Mouse (Mus musculus) lung, postnatal 36 days (tissue): Measurements from ENCODE around the gene Cpne2.

Source experiments
- DNase-seq: peaks from one replicate; pipeline ENCODE4 v3.0.0; 2022; ENCODE audit warnings: mixed read lengths

Gene Cpne2

GRCm38 (mm10) chr8:94532873-94533671 lies at the start of gene Cpne2:
Cpne2 (plus strand) TSS chr8:94532990.
- peak; percentile 73 for DNase-seq

GRCm38 (mm10) chr8:94485288-94485687 lies 47.5 kb upstream of the Cpne2 start:
- DNase-seq: peak; percentile 23

- DNase-seq: peak; percentile 83
Observed at GRCm38 (mm10) chr8:94485882-94486281, 46.9 kb upstream of the Cpne2 start.

GRCm38 (mm10) chr8:94488016-94488415 lies 44.8 kb upstream of the Cpne2 start:
- no peak for DNase-seq

GRCm38 (mm10) chr8:94489809-94490483 lies 42.8 kb upstream of the Cpne2 start:
- no peak for DNase-seq

GRCm38 (mm10) chr8:94492021-94492681 lies 40.6 kb upstream of the Cpne2 start:
- DNase-seq: peak; percentile 89

GRCm38 (mm10) chr8:94493240-94493639 lies 39.5 kb upstream of the Cpne2 start:
- DNase-seq: no peak

- DNase-seq: no peak
Observed at GRCm38 (mm10) chr8:94515430-94516208, 17.2 kb upstream of the Cpne2 start.

GRCm38 (mm10) chr8:94516209-94516593 lies 16.6 kb upstream of the Cpne2 start:
- no peak for DNase-seq

GRCm38 (mm10) chr8:94516766-94517165 lies 16.0 kb upstream of the Cpne2 start:
- no peak for DNase-seq

- no peak for DNase-seq
Observed at GRCm38 (mm10) chr8:94518331-94518730, 14.5 kb upstream of the Cpne2 start.

GRCm38 (mm10) chr8:94519021-94519420 lies 13.8 kb upstream of the Cpne2 start:
- no peak for DNase-seq

GRCm38 (mm10) chr8:94521481-94521880 lies 11.3 kb upstream of the Cpne2 start:
- DNase-seq: no peak

- no peak for DNase-seq
Observed at GRCm38 (mm10) chr8:94522482-94522881, 10.3 kb upstream of the Cpne2 start.

- DNase-seq: no peak
Observed at GRCm38 (mm10) chr8:94524554-94524953, 8.2 kb upstream of the Cpne2 start.

GRCm38 (mm10) chr8:94527178-94527577 lies 5.6 kb upstream of the Cpne2 start:
- no peak for DNase-seq

GRCm38 (mm10) chr8:94528245-94528644 lies 4.5 kb upstream of the Cpne2 start:
- DNase-seq: peak; percentile 63

- no peak for DNase-seq
Observed at GRCm38 (mm10) chr8:94529875-94530274, 2.9 kb upstream of the Cpne2 start.

GRCm38 (mm10) chr8:94530643-94531042 lies 2.1 kb upstream of the Cpne2 start:
- DNase-seq: no peak

- DNase-seq: no peak
Observed at GRCm38 (mm10) chr8:94532000-94532399, 790 bp upstream of the Cpne2 start.

- no peak for DNase-seq
Observed at GRCm38 (mm10) chr8:94532525-94532872, 291 bp upstream of the Cpne2 start.

- no peak for DNase-seq
Observed at GRCm38 (mm10) chr8:94534612-94535011, 1.8 kb downstream of the Cpne2 start.

- no peak for DNase-seq
Observed at GRCm38 (mm10) chr8:94535631-94536030, 2.8 kb downstream of the Cpne2 start.
